Mouse (Mus musculus) fat pad, adult 2 months (tissue): Measurements from ENCODE around the gene Gm5134.

Experiments used
- DNase-seq: peaks from one replicate; pipeline ENCODE4 v3.0.0-alpha.2; 2011; ENCODE audit warnings: low read depth, low spot score; ENCODE audit errors: extremely low read depth

Gm5134 gene

GRCm38 (mm10) chr10:76032402-76033118 is 78.2 kb downstream of the Gm5134 start, which contains the start of gene Zfp280b:
Gene Zfp280b (plus strand): TSS chr10:76032650.
- DNase-seq = no peak

GRCm38 (mm10) chr10:76033119-76033455 is 78.8 kb downstream of the Gm5134 start:
- no peak for DNase-seq

GRCm38 (mm10) chr10:76034001-76034600 is 79.8 kb downstream of the Gm5134 start:
- DNase-seq = no peak

GRCm38 (mm10) chr10:76035277-76035676 is 81.0 kb downstream of the Gm5134 start:
- no peak for DNase-seq

GRCm38 (mm10) chr10:76036962-76037361 is 82.6 kb downstream of the Gm5134 start:
- no peak for DNase-seq

- no peak for DNase-seq
Measured at GRCm38 (mm10) chr10:76045343-76045742, 91.0 kb downstream of the Gm5134 start.

GRCm38 (mm10) chr10:76046754-76047153 is 92.4 kb downstream of the Gm5134 start:
- no peak for DNase-seq

GRCm38 (mm10) chr10:76047182-76047869 is 93.0 kb downstream of the Gm5134 start:
- DNase-seq = no peak

GRCm38 (mm10) chr10:76048967-76049366 is 94.7 kb downstream of the Gm5134 start:
- no peak for DNase-seq

GRCm38 (mm10) chr10:76051860-76052259 is 97.5 kb downstream of the Gm5134 start:
- DNase-seq = no peak
